Mouse (Mus musculus) olfactory bulb, adult 2 months (tissue): ENCODE measurements around the gene Adgrg5. TPM values are rescaled to one million over a fixed set of nuclear protein-coding genes. Genes with fewer than 3 reads are reported as not detected.

Experiments
- H3K27ac ChIP-seq: fragments of 200-500 bp; 2 replicates; pipeline ENCODE4 v1.5.1; 2012; ENCODE audit warnings: low read depth, low read length; ENCODE audit not compliant: insufficient read depth
- H3K4me1 ChIP-seq: fragments of 200-500 bp; 2 replicates; pipeline ENCODE4 v1.6.1; 2012; ENCODE audit warnings: low read length; ENCODE audit not compliant: control insufficient read depth, insufficient read depth
- H3K4me3 ChIP-seq: fragments of 200-500 bp; 2 replicates; pipeline ENCODE4 v1.5.1; 2012; ENCODE audit warnings: mild to moderate bottlenecking, low read depth, low read length, moderate library complexity; ENCODE audit not compliant: insufficient read depth
- CTCF ChIP-seq: fragments of 200-500 bp; IDR thresholded peaks from 2 replicates; pipeline ENCODE4 v1.5.1; 2012; ENCODE audit warnings: low read depth, mild to moderate bottlenecking, low read length, moderate library complexity; ENCODE audit not compliant: insufficient read depth
- POLR2A ChIP-seq: fragments of 200-500 bp; IDR thresholded peaks from 2 replicates; pipeline ENCODE4 v1.6.1; 2012; ENCODE audit warnings: mild to moderate bottlenecking, low read depth, low read length, moderate library complexity; ENCODE audit not compliant: insufficient read depth
- WGBS: fragments of 180-500 bp; shearing (Covaris S2); methylation state at CpG from one replicate; pipeline ENCODE4 v1.1.7; 2018; 5-methylcytosine and 5-hydroxymethylcytosine counted together
- polyA plus RNA-seq: library from polyadenylated mRNA; stranded (reverse); fragments of >200 nt; gene quantifications from 2 replicates; pipeline ENCODE4 v1.2.4, GENCODE M21; 2012; ENCODE audit warnings: low replicate concordance; ENCODE audit not compliant: missing spikeins, insufficient read depth, insufficient read length

Adgrg5 gene
- not detected in 2 replicates for polyA plus RNA-seq

DNA sequence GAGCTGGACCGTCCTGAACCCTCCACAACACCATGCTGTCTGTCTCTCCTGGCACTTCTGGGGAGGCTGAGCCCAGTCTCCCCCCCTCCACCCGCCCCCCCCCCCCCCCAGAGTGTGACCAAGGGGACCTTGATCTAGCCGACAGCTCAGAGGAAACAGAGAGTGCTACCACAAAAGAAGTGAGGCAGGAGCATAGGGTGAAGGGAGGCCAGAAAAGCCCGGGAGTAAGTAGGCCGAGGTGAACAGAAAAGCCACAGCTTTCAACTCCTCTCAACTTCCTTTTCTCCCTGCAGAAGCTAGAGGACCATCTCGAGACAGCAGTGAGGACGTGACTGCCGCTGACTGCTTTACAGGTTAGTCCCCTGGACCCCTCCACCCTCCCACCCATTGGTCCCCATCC, at the start of gene Adgrg5:
Adgrg5 (plus strand) TSS at position 290 of the 400 bp plus-strand sequence.
- TF ChIP-seq CTCF (no peak), POLR2A (no peak)
- WGBS = 60% methylated on average over 8 of the region's 8 CpGs

DNA sequence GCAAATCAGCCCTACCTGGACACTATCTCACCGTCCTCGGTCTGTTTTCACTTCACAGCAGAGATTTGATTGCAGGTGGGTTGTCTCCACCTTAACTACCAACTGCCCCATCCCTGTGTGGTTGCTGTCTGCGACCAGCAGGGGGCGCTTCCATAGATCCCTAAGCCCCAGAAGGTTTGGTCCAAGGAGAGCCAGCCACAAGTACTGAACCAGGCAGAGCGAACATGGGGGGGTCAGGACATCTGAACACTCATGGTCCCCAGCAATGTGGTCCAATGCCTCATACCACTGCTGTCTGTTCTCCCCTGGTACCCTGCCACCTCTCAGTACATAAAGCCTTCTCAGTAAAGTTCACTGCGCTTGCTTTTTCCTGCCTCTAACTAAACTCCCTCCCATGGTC, 49.1 kb upstream of the Adgrg5 start:
- TF ChIP-seq POLR2A (no peak), CTCF (peak; percentile 71)
- WGBS = 11% methylated on average over 6 of the region's 6 CpGs
- Histone ChIP-seq H3K27ac (no peak overlapping the region), H3K4me1 (peaks cover 42% of the 10 kb centered on the region), H3K4me3 (no peak overlapping the region)

More for the DNA sequence above, at the start of gene Adgrg5:
- H3K4me3 ChIP-seq = no peak within 1 kb of the TSS
- H3K4me1 ChIP-seq = 0 out of 2 replicates have a peak, but pooled peaks cover 4% of the 10 kb centered on the region
- H3K27ac ChIP-seq = no peak within 1 kb of the TSS

DNA sequence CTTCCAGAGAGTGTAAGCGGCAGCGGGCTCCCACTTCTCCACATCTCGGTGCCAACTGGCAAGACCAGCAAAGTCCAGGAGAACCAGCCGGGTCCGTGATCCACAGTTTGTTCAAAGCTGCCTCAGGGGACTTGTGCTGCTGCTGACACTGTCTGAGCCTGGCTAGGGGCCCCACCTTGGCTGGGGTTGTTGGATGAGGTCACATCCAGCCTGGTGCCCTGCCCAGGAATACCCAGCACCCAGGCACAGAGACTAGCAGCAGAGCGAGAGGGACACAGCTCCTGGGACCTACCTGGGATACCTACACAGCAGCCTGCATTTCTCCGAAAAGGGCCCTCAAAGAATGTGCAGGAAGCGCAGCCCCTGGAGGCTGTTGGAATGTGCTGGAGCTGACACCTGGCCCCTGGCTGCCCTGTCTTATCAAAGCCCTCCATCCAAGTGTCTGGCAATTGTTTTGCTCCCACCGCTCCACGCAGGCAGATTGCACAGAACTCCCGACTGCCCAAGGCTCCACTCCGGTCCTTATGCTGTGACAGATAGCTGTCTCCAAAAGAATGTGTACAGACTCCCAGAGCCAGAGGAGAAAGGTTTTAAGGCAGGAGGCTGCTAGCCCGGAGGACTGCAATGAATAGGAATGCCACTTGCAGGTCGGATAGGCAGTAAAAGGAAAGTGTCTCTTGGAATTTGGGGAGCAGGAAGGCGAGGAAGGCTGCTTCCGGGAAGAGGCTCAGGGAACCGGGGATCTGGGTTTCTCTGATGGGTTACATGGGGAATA, 48.2 kb upstream of the Adgrg5 start:
- H3K4me3 ChIP-seq = peak overlapping the region; percentile 60
- WGBS = 20% methylated on average over 17 of the region's 17 CpGs
- TF ChIP-seq POLR2A (no peak), CTCF (no peak)
- no peak overlapping the region for H3K27ac ChIP-seq
- peaks cover 33% of the 10 kb centered on the region for H3K4me1 ChIP-seq

DNA sequence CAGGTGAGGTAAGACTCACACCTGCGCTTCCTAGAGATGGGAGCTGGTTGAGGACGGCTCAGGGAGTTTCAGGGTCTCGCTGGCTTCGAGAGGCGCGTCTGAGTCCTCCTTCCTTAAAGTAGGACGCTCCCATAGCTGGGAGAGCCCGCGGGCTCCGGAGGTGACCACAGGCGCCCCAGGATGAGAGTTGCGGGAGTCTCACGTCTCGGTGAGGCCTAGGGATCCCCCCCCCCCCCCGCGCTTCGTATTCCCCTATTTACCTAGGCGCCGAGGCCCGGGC, 47.7 kb upstream of the Adgrg5 start:
- no peak overlapping the region for H3K27ac ChIP-seq
- WGBS = 1% methylated on average over 19 of the region's 20 CpGs
- peak overlapping the region; percentile 60 for H3K4me3 ChIP-seq
- peaks cover 27% of the 10 kb centered on the region for H3K4me1 ChIP-seq
- no peak for TF ChIP-seq CTCF
- TF ChIP-seq POLR2A = no peak

DNA sequence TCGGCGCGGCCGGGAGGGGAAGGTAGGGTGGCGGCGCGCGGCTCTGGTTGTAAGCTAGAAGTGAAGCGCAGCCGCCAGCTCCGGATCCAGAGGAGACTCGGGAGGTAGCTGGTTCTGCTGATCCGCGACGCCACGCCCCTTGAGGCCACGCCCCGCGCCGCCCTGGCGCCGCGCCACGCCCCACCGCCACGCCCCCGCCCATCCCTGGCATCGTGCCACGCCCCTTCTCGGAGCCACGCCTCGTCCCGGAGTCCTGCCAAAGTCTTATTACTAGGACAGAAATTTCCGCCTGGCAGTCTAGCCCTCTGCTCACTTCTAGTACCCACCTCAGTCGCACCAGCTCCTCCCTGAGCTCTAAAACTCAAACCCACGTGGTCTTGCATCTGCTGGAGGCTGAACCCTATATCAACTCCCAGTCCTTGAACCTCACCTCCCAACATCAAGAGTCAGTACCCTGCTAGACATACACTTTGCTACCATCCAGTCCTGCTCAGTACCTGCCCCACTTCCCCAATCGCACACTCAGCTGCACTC, 47.2 kb upstream of the Adgrg5 start, which contains the start of gene Dok4:
Dok4 (minus strand) TSS at position 134 of the 534 bp plus-strand sequence.
- peak within 1 kb of the TSS; percentile 60 for H3K4me3 ChIP-seq
- WGBS = 2% methylated on average over 37 of the region's 37 CpGs
- no peak within 1 kb of the TSS for H3K27ac ChIP-seq
- TF ChIP-seq CTCF (no peak), POLR2A (no peak)
- peaks cover 23% of the 10 kb centered on the region for H3K4me1 ChIP-seq

DNA sequence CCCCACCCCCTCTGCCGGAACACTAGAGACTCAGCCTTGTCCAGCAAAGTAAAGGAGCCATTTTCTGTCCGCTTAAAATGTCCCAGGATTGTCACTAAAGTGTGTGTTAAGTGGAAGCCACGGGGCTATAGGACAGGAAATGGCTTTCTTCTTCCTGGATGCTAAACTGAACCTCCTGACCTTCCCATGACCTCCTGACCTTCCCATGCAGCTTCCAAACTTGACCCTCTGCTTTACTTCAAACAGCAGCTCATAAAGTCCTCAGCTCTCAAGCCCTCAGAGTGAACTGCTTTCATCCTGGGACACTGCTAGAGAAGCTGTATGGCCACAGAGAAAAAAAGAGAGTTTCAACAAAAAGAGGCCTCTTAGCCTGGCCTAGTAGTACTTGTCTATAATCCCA, 46.7 kb upstream of the Adgrg5 start:
- Histone ChIP-seq H3K27ac (no peak overlapping the region), H3K4me3 (no peak overlapping the region), H3K4me1 (peaks cover 19% of the 10 kb centered on the region)
- 64% methylated on average over 3 of the region's 3 CpGs for WGBS
- TF ChIP-seq POLR2A = no peak
- TF ChIP-seq CTCF = no peak

DNA sequence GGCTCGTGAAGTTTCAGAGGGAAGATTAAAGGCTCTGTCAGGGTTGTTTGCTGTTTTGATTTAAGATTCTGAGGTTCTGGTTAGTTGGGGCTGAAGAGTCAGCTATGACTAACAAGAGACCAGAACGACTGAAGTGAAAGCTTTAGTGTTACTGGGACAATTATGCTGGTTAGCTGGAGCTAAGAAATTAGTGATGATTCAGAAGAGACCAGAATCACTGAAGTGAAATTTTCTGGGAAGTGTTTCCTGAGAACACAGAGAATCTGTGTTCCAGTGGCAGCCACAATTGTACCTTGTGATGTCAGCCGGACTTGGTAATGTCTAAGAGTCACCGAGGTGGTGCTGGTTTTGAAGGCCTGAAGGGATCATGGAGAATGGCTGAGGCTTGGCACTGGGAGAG, 42.8 kb upstream of the Adgrg5 start:
- Histone ChIP-seq H3K4me3 (no peak overlapping the region), H3K4me1 (peaks cover 8% of the 10 kb centered on the region), H3K27ac (no peak overlapping the region)
- WGBS = 43% methylated on average over 4 of the region's 4 CpGs
- no peak for TF ChIP-seq CTCF
- no peak for TF ChIP-seq POLR2A

DNA sequence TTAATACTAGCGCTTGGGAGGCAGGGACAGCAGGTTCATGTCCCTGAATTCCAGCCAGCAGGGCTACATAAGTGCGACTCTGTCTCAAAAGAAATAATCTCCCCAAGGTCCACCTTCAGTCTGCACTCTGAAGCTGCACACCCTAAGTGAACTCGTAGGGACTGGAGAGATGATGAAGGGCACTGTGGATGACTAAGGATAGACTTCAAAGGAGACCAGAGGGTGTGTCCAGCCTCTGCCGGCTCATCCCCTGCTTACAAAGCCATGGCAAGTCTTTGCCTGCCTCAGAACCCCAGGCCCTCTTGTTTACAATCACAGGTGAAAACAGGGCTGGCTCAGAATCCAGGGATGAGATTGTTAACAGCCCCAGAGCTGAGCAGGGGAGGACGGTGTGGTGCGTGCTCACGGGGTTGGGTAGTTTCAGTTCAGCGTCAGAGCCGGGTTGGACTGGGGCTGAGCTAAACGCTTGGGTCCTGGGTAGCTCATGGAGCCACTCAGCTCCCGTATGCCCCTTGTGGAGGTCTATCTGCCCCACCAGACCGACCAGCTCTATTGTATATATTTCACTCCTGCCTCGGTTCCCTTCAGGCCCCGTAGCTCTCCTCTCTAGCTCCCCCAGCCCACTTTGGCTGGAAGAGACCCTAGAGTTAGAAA, 35.0 kb upstream of the Adgrg5 start:
- TF ChIP-seq CTCF (no peak), POLR2A (no peak)
- Histone ChIP-seq H3K27ac (no peak overlapping the region), H3K4me3 (no peak overlapping the region), H3K4me1 (0 out of 2 replicates have a peak, but pooled peaks cover 2% of the 10 kb centered on the region)
- WGBS = 46% methylated on average over 14 of the region's 14 CpGs

DNA sequence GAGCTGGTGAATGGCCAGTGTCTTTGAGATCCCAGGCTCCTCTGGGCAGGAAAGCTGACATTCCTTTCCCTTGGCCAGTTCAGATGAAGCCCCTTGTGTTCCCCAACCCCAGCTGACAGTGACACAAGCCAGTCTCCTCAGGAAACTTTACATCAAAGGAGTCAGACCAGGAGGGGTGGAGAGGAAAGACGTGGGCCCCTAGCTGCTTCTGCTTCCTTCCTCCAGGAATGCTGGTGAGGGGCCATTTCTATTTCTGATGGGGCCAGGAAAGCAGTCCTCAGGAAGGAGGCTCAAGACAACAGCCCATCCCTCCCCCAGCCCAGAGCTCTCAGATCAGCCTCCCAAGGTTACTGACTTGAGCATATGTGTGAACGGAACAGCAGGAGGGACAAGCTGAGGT, 30.6 kb upstream of the Adgrg5 start:
- Histone ChIP-seq H3K27ac (no peak overlapping the region), H3K4me1 (peaks cover 6% of the 10 kb centered on the region; the same call in 1 of the 2 replicates), H3K4me3 (no peak overlapping the region)
- WGBS = 67% methylated on average over 2 of the region's 2 CpGs
- TF ChIP-seq POLR2A (no peak), CTCF (no peak)

DNA sequence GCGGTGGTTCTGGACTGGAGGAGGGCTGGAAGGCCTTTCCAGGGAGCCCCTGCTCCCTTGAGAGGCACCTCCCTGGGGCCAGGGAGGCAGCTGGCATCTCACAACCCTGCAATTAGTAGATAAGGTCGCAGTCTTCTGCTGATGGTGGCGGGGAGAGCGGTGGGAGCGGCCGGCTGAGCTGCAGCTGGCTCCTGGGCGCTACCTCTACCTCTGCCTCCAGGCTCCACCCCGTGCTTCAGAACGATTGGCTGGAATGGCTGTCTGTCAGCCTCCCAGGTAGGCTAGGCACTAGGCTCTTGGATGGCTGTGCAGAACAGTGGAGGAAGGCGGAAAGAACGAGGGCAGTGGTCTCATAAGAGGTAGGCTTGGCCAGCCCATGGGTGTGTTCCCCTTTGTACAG, 24.2 kb upstream of the Adgrg5 start:
- WGBS = 16% methylated on average over 11 of the region's 11 CpGs
- Histone ChIP-seq H3K27ac (no peak overlapping the region), H3K4me3 (no peak overlapping the region), H3K4me1 (peaks cover 24% of the 10 kb centered on the region)
- TF ChIP-seq CTCF = no peak
- TF ChIP-seq POLR2A = no peak
